Mouse (Mus musculus) midbrain, embryonic 13.5 days (tissue): ENCODE results near the gene Zfp583. TPM values are rescaled to one million over a fixed set of nuclear protein-coding genes. Genes with fewer than 3 reads are reported as not detected.

Source experiments
- ATAC-seq: fragments of 200-750 bp; cut with Nextera tagmentation; 2 replicates; pipeline ENCODE4 v1.8.0; 2017; ENCODE audit warnings: mild to moderate bottlenecking, moderate TSS enrichment, moderate library complexity
- H3K27ac ChIP-seq: fragments of 300-500 bp; sonication (generic); 2 replicates; pipeline ENCODE4 v1.5.1; 2015; ENCODE audit warnings: inconsistent platforms, mild to moderate bottlenecking, moderate library complexity
- H3K27me3 ChIP-seq: fragments of 300-500 bp; sonication (generic); 2 replicates; pipeline ENCODE4 v1.6.1; 2015; ENCODE audit warnings: mild to moderate bottlenecking, inconsistent platforms
- H3K36me3 ChIP-seq: fragments of 300-500 bp; sonication (generic); 2 replicates; pipeline ENCODE4 v1.6.1; 2015; ENCODE audit warnings: mild to moderate bottlenecking, inconsistent platforms
- H3K4me1 ChIP-seq: fragments of 300-500 bp; sonication (generic); replicated peaks from 2 replicates; pipeline ENCODE4 v1.6.1; 2015; ENCODE audit warnings: inconsistent platforms
- H3K4me2 ChIP-seq: fragments of 300-500 bp; sonication (generic); replicated peaks from 2 replicates; pipeline ENCODE4 v1.6.1; 2015; ENCODE audit warnings: moderate library complexity, mild to moderate bottlenecking, inconsistent platforms
- H3K4me3 ChIP-seq: fragments of 300-500 bp; sonication (generic); replicated peaks from 2 replicates; pipeline ENCODE4 v1.5.1; 2015; ENCODE audit warnings: mild to moderate bottlenecking, inconsistent platforms
- H3K9ac ChIP-seq: fragments of 300-500 bp; sonication (generic); replicated peaks from 2 replicates; pipeline ENCODE4 v1.6.1; 2015; ENCODE audit warnings: mild to moderate bottlenecking, inconsistent platforms
- H3K9me3 ChIP-seq: fragments of 300-500 bp; sonication (generic); 2 replicates; pipeline ENCODE4 v1.6.1; 2016; ENCODE audit warnings: mild to moderate bottlenecking, inconsistent platforms
- WGBS: fragments of 180-500 bp; shearing (Covaris S2); methylation state at CpG from one replicate; pipeline ENCODE4 v1.1.7; 2015; 5-methylcytosine and 5-hydroxymethylcytosine counted together
- polyA plus RNA-seq: library from polyadenylated mRNA; unstranded; fragments of >200 nt; fragmentation: Nextera tagmentation; extraction: Ambion mirVana; gene quantifications from 2 replicates; pipeline ENCODE4 v1.2.1, GENCODE M21; 2015

The Zfp583 gene
- polyA plus RNA-seq, 1 experiment from 2014 or later = 12.9 TPM

- ATAC-seq = no peak
- Histone ChIP-seq H3K4me3 (no peak overlapping the region), H3K27me3 (no peaks in the 10 kb centered on the region), H3K4me2 (no peak overlapping the region), H3K4me1 (peaks cover 29% of the 10 kb centered on the region), H3K9me3 (no peaks in the 10 kb centered on the region), H3K27ac (0 out of 2 replicates have a peak overlapping the region, but pooled peaks have one; percentile 88), H3K36me3 (no peaks in the 10 kb centered on the region), H3K9ac (no peak overlapping the region)
- 84% methylated on average over 4 of the region's 4 CpGs for WGBS
These were observed 46.6 kb downstream of the Zfp583 start for GRCm38 (mm10) chr7:6284442-6285012.

- Histone ChIP-seq H3K27ac (peak overlapping the region; percentile 88), H3K9me3 (no peaks in the 10 kb centered on the region), H3K4me2 (peak overlapping the region; percentile 57), H3K4me1 (peaks cover 26% of the 10 kb centered on the region), H3K27me3 (no peaks in the 10 kb centered on the region), H3K4me3 (peak overlapping the region; percentile 53), H3K9ac (peak overlapping the region; percentile 65), H3K36me3 (no peaks in the 10 kb centered on the region)
- WGBS = 1% methylated on average over 23 of the region's 23 CpGs
- peak; percentile 73 for ATAC-seq
These were observed 47.5 kb downstream of the Zfp583 start for GRCm38 (mm10) chr7:6283451-6284075.

GRCm38 (mm10) chr7:6282749-6283148 is 48.3 kb downstream of the Zfp583 start:
- H3K27ac ChIP-seq = peak overlapping the region; percentile 88
- no peaks in the 10 kb centered on the region for H3K9me3 ChIP-seq
- H3K27me3 ChIP-seq = no peaks in the 10 kb centered on the region
- 5% methylated on average over 1 of the region's 1 CpGs for WGBS
- H3K4me1 ChIP-seq = peaks cover 18% of the 10 kb centered on the region
- peak overlapping the region; percentile 53 for H3K4me3 ChIP-seq
- H3K9ac ChIP-seq = peak overlapping the region; percentile 65; the same call in 1 of the 2 replicates
- peak; percentile 1; the same call in 1 of the 2 replicates for ATAC-seq
- no peaks in the 10 kb centered on the region for H3K36me3 ChIP-seq
- H3K4me2 ChIP-seq = peak overlapping the region; percentile 57

GRCm38 (mm10) chr7:6277906-6278305 is 53.2 kb downstream of the Zfp583 start:
- Histone ChIP-seq H3K27ac (no peak overlapping the region), H3K9me3 (no peaks in the 10 kb centered on the region), H3K36me3 (no peaks in the 10 kb centered on the region), H3K4me2 (no peak overlapping the region), H3K27me3 (no peaks in the 10 kb centered on the region), H3K9ac (no peak overlapping the region), H3K4me1 (no peaks in the 10 kb centered on the region), H3K4me3 (no peak overlapping the region)
- 58% methylated on average over 3 of the region's 3 CpGs for WGBS
- ATAC-seq = no peak

- Histone ChIP-seq H3K4me3 (no peak overlapping the region), H3K27me3 (no peaks in the 10 kb centered on the region), H3K9ac (no peak overlapping the region), H3K4me2 (no peak overlapping the region), H3K4me1 (no peaks in the 10 kb centered on the region), H3K36me3 (no peaks in the 10 kb centered on the region), H3K9me3 (no peaks in the 10 kb centered on the region), H3K27ac (no peak overlapping the region)
- 69% methylated on average over 8 of the region's 8 CpGs for WGBS
- no peak for ATAC-seq
These were observed 65.4 kb downstream of the Zfp583 start for GRCm38 (mm10) chr7:6265695-6266094.

Other genes starting within 250 kb of the Zfp583 start
- 22.4 and 27.6 TPM in 2 replicates for gene Zfp787, start 175.3 kb downstream of the Zfp583 start, polyA plus RNA-seq
- gene Zfp444, start 159.1 kb downstream of the Zfp583 start, polyA plus RNA-seq = 84.7 and 95.4 TPM in 2 replicates
- gene Galp, start 134.2 kb downstream of the Zfp583 start, polyA plus RNA-seq = not detected in 2 replicates
- not detected in 2 replicates for gene Zscan5b, start 109.0 kb downstream of the Zfp583 start, polyA plus RNA-seq
- 0.31 TPM in 1 of 2 replicates, not detected in the other for gene Epp13, start 78.6 kb downstream of the Zfp583 start, polyA plus RNA-seq
- gene Zfp667, start 44.7 kb downstream of the Zfp583 start, polyA plus RNA-seq = 15.8 and 18.8 TPM in 2 replicates
- gene Gm3854, start 12.5 kb upstream of the Zfp583 start, polyA plus RNA-seq = 7.0 and 7.2 TPM in 2 replicates
- 4.3 and 4.6 TPM in 2 replicates for gene Zfp78, start 32.0 kb upstream of the Zfp583 start, polyA plus RNA-seq
- 16.2 and 18.5 TPM in 2 replicates for gene Zfp28, start 52.0 kb upstream of the Zfp583 start, polyA plus RNA-seq
- gene Smim17, start 67.4 kb upstream of the Zfp583 start, polyA plus RNA-seq = 2.4 and 3.4 TPM in 2 replicates
- gene Gm20715, start 79.0 kb upstream of the Zfp583 start, polyA plus RNA-seq = 0.06 and 0.07 TPM in 2 replicates
- not detected in 2 replicates for gene Olfr1344, start 107.4 kb upstream of the Zfp583 start, polyA plus RNA-seq
- not detected in 2 replicates for gene Olfr1336, start 124.9 kb upstream of the Zfp583 start, polyA plus RNA-seq
- not detected in 2 replicates for gene Olfr1346, start 135.8 kb upstream of the Zfp583 start, polyA plus RNA-seq
- gene Olfr5, start 155.7 kb upstream of the Zfp583 start, polyA plus RNA-seq = not detected in 2 replicates
- gene Olfr1347, start 168.5 kb upstream of the Zfp583 start, polyA plus RNA-seq = not detected in 2 replicates
- gene Olfr1348, start 177.5 kb upstream of the Zfp583 start, polyA plus RNA-seq = not detected in 2 replicates
- not detected in 2 replicates for gene Olfr1349, start 191.7 kb upstream of the Zfp583 start, polyA plus RNA-seq
- gene Olfr1350, start 233.6 kb upstream of the Zfp583 start, polyA plus RNA-seq = not detected in 2 replicates